Mouse (Mus musculus) mouse embryonic stem cell (cell line): ENCODE results near the gene Atp1a4.

Experiments
- in situ Hi-C, 2 experiments: fragments of 300-500 bp; cut with MboI; formaldehyde crosslinking; loops; 1 replicate in 1 of 2; 3 replicates in 1 of 2; pipeline ENCODE4 v1.14.3; 2019 to 2020; ENCODE audit warnings: low sequenced_read_pairs in 2 of 2, low pct_unique_long_range_greater_than_20kb in 1 of 2, mixed read lengths in 1 of 2; ENCODE audit not compliant: unreplicated experiment in 1 of 2

Atp1a4 gene

DNA sequence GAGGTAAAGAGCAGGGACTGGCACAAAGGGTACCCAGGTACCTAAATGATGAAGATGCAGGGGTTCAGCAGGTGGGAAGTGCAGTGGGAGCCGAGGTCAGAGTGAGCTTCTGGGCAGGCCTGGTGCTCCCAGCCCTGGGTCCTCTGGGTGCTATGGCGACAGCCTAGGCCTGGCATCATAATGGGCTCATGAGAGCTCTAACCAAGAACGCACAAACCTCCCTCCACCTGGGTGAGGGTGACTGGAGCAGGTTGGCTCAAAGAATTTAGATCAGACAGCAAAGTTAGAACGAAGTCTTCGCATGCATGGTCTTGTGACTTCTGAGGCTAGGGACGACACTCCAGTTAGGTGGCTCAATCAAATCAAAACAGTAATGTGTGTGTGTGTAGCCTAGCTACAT is at the start of gene Atp1a4:
Gene Atp1a4, minus strand, starts transcription at position 101 of the 400 bp plus-strand sequence.
- in situ Hi-C loops, result no loop called here

GRCm38 (mm10) chr1:172307936-172308335 is 49.7 kb upstream of the Atp1a4 start:
- in situ Hi-C loops, result loop anchor here (10.0 to 25.0 kb wide), 2 partner anchors 163 to 271 kb away; partner anchors contain the start of genes Dcaf8 (in 1 of the 2) and Vangl2 (in 1 of the 2)

- in situ Hi-C loops, result loop anchor here (10.0 to 25.0 kb wide), 2 partner anchors 162 to 270 kb away; partner anchors contain the start of genes Dcaf8 (in 1 of the 2) and Vangl2 (in 1 of the 2)
Measured at GRCm38 (mm10) chr1:172306885-172307284, 48.7 kb upstream of the Atp1a4 start.

DNA sequence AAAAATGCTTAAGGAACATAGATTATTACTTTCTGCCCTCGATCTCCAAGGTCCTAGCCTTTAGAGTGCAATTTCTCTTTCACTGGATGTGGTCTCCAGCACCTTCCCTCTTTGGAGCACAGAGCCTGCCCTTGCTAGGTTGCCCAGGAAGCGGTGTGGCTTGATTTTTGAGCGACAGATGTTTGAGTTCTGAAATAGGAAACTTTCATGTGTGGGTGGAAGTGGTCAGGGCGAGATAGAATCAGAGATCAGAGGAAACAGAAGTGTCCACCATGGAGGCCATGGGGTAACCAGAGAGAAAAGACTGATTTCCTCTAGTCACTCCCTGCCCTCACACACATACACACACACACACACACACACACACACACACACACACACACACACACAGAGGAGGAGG is 48.0 kb upstream of the Atp1a4 start:
- in situ Hi-C loops, result loop anchor here (10.0 to 25.0 kb wide), 2 partner anchors 161 to 269 kb away; partner anchors contain the start of genes Dcaf8 (in 1 of the 2) and Vangl2 (in 1 of the 2)

GRCm38 (mm10) chr1:172305635-172306034 is 47.4 kb upstream of the Atp1a4 start:
- in situ Hi-C loops, result loop anchor here (10.0 to 25.0 kb wide), 2 partner anchors 161 to 268 kb away; partner anchors contain the start of genes Dcaf8 (in 1 of the 2) and Vangl2 (in 1 of the 2)

DNA sequence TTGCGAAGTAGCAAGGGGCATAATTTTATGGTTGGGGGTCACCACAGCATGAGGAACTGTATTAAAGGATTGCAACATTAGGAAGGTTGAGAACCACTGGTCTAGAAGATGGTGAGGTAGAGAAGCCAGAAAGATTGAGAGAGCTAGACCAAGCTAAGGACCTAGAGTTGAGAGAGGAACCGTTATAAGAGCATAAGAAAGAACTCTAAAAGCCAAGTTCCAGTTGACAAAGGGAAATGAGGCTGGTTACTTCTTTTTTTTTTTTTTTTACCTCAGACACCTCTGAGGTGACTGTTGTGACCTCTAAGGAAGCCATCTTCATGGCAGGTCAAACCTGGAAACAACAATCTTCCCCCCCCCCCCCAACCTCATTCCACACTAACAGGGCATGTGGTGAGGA is 46.9 kb upstream of the Atp1a4 start:
- in situ Hi-C loops, result loop anchor here (10.0 to 25.0 kb wide), 2 partner anchors 160 to 268 kb away; partner anchors contain the start of genes Dcaf8 (in 1 of the 2) and Vangl2 (in 1 of the 2)

DNA sequence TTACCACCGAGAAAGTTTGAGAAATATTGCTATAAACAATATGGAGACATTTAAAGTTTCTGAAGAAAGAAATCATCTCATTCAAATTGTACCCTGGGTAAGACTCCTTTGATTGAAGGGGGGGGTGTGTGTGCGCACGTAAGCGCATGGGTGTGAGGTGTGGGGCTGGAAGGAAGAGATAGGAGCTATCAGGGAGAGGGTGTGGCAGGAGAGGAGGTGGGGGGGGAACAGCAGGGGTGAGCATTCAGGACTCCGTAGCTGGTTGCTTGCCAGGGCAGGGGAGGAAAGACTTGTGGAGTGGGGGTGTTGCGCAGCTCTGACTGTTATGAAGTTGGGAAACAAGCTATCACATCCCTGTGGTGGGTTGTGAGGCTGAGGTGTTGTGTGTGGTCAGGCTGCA is 46.2 kb upstream of the Atp1a4 start:
- in situ Hi-C loops, result loop anchor here (10.0 to 25.0 kb wide), 2 partner anchors 160 to 267 kb away; partner anchors contain the start of genes Dcaf8 (in 1 of the 2) and Vangl2 (in 1 of the 2)

DNA sequence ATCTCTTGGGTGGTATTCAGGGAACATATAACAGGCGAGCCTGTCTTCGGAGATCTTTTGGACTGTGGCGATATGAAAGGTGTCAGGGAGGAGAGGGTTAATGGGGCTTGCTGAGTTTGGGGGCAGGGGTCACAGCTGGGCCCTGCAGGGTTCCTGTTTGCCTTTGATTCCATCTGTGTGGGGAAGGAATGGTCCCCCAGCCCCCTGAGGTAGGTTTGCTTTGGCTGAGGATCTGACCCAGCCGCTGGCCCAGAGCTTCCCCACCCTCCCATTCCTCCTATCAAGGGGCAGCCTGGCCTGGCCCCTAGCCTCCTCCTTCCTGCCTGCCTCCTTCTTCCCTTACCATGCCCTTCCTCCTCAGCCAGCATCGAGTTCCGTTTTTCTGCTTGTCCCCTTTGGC is 44.6 kb upstream of the Atp1a4 start:
- in situ Hi-C loops, result loop anchor here (10.0 to 25.0 kb wide), 2 partner anchors 158 to 266 kb away; partner anchors contain the start of genes Dcaf8 (in 1 of the 2) and Vangl2 (in 1 of the 2)

DNA sequence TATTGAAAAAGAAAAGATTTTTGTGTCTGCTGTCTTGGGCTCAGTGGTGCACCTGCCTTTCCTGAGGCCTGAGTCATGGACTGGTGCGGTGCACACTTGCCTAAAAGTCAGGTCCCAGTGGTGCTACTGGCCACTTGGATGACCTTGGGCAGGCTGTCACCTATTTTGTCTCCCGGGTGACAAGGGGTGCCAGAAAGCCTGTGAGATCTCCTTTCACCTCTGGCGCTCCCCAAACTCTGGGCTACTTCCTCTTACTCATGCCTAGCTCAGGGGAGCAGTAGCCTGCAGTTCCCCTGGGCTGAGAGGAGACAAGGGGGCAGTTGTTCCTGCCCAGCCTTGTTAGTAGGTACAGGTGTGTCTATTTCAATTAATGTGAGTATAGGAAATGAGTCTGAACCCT is 44.1 kb upstream of the Atp1a4 start:
- in situ Hi-C loops, result loop anchor here (10.0 to 25.0 kb wide), 2 partner anchors 158 to 265 kb away; partner anchors contain the start of genes Dcaf8 (in 1 of the 2) and Vangl2 (in 1 of the 2)

- in situ Hi-C loops, result loop anchor here (10.0 to 25.0 kb wide), 2 partner anchors 156 to 264 kb away; partner anchors contain the start of genes Dcaf8 (in 1 of the 2) and Vangl2 (in 1 of the 2)
Measured at GRCm38 (mm10) chr1:172301180-172301579, 43.0 kb upstream of the Atp1a4 start.

- in situ Hi-C loops, result loop anchor here (10.0 to 25.0 kb wide), 2 partner anchors 155 to 263 kb away; partner anchors contain the start of genes Dcaf8 (in 1 of the 2) and Vangl2 (in 1 of the 2)
Measured at GRCm38 (mm10) chr1:172300247-172300646, 42.0 kb upstream of the Atp1a4 start.

GRCm38 (mm10) chr1:172299528-172299927 is 41.3 kb upstream of the Atp1a4 start:
- in situ Hi-C loops, result loop anchor here in 1 of 2 experiments (5.0 kb wide), 1 partner anchor 37 kb away; the partner anchor contains the start of gene Igsf8

DNA sequence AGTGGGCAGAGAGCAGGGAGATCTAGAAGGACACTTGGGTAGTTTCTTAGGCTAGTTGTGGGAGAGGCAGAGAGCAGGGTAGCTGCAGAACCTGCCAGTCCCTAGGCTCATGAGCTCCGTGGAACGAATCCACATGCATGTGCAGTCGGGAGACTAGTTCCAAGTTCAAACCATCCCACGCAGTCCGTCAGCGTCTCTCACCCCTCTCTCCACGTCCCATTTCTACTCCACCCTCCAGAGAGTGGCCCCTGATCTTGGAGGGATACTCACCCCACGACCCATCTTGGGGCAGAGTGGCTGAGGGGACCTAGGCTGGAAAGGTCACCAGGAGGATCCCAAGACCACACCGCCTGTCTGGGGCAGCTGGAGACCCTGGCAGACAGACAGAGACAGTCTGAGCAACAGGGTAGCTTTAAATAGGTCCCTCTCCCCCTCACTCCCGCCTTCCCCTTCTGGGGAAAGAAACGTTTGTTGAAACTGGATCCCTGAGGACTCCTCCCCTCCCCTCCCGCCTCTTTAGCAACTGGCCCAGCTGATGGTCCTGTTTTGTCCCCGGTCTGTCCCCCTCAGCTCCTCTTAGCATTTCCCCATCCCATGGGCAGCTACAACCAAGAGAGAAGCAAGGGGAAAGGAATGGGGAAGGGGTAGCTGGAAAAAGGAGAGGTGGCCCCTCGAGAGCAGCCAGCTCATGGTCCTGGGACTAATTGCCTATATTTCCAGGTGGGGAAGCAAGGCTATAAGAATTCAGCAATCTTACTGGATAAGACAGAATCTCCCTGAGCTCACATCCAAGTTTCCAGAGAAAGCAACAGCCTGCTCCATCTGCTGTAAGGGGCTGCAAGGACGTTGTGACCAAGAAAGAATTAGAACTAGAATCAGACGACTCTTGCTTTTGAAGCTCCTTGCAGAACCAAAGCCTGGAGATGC is 39.7 kb upstream of the Atp1a4 start, which contains the start of gene Atp1a2:
Gene Atp1a2, minus strand, starts transcription at position 454 of the 927 bp plus-strand sequence.
- in situ Hi-C loops, result loop anchor here in 1 of 2 experiments (5.0 kb wide), 1 partner anchor 36 kb away; the partner anchor contains the start of gene Igsf8

- in situ Hi-C loops, result loop anchor here in 1 of 2 experiments (5.0 kb wide), 1 partner anchor 35 kb away; the partner anchor contains the start of gene Igsf8
Measured at GRCm38 (mm10) chr1:172296816-172297510, 38.7 kb upstream of the Atp1a4 start.

GRCm38 (mm10) chr1:172295751-172296197 is 37.6 kb upstream of the Atp1a4 start:
- in situ Hi-C loops, result loop anchor here in 1 of 2 experiments (5.0 kb wide), 1 partner anchor 33 kb away; the partner anchor contains the start of gene Igsf8

GRCm38 (mm10) chr1:172293449-172293848 is 35.2 kb upstream of the Atp1a4 start:
- in situ Hi-C loops, result no loop called here

DNA sequence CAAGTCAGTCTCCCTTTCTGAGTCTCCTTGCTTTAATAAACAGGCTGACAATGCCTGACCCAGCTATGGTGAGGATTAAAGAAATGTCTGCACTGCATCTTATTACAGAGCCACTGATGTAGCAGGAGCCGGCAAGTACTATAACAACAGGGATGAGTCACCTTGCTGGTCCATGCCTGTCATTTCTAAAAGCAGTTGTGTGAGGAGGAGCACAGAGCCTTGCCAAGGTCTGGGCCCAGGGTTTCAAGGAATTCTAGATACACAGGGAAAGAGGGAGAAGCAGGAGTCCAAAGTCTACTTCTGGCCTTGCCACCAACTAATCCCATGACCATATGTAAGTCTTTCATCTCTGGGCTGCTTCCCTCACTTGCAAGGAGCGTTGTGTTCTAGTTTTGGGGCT is 34.7 kb upstream of the Atp1a4 start:
- in situ Hi-C loops, result no loop called here

DNA sequence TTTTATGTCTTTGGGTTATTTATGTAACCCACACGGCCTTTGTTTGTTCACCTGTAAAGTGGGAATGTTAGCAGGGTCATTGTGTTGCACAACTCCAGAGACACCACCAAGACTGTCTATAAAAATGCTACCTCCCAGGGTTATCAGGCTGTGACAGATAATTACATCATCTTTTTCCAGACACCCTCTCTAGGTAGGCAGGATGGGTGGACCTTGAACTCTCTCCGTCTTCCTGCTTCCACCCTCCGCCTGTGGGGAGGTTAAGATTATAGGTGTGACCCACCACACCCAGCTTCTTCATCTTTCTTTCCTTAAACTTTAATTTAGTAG is 31.4 kb upstream of the Atp1a4 start:
- in situ Hi-C loops, result no loop called here
